Mouse (Mus musculus) G1E (cell line): Measurements from ENCODE around the gene Mme. TPM values are rescaled to one million over a fixed set of nuclear protein-coding genes. Genes with fewer than 3 reads are reported as not detected.

Experiments
- ATAC-seq: 2 replicates; pipeline ENCODE4 v1.8.0; 2016; ENCODE audit warnings: mild to moderate bottlenecking; ENCODE audit not compliant: insufficient number of reproducible peaks, poor library complexity, low FRiP score, severe bottlenecking; ENCODE audit errors: extremely low read depth
- DNase-seq: peaks from one replicate; pipeline ENCODE4 v3.0.0; 2012; ENCODE audit warnings: low spot score
- H3K27me3 ChIP-seq: 2 replicates; pipeline ENCODE4 v1.6.1; 2012; ENCODE audit warnings: mild to moderate bottlenecking, low read length, inconsistent platforms; ENCODE audit not compliant: insufficient read depth
- H3K36me3 ChIP-seq: replicated peaks from 2 replicates; pipeline ENCODE3; 2012; ENCODE audit warnings: mild to moderate bottlenecking, inconsistent platforms
- H3K4me1 ChIP-seq: 2 replicates; pipeline ENCODE4 v1.6.1; 2012; ENCODE audit warnings: low read depth, low read length, inconsistent platforms, mixed read lengths; ENCODE audit not compliant: insufficient read depth
- H3K4me3 ChIP-seq: 2 replicates; pipeline ENCODE4 v1.5.1; 2012; ENCODE audit warnings: low read depth, mild to moderate bottlenecking, inconsistent platforms, low read length, moderate library complexity, mixed read lengths
- H3K9me3 ChIP-seq: replicated peaks from 2 replicates; pipeline ENCODE4 v1.6.1; 2012; ENCODE audit warnings: inconsistent platforms
- CTCF ChIP-seq: IDR thresholded peaks from 2 replicates; pipeline ENCODE4 v1.5.1; 2012; ENCODE audit warnings: low read depth, low read length, inconsistent platforms, mixed read lengths
- GATA1 ChIP-seq: IDR thresholded peaks from 2 replicates; pipeline ENCODE4 v1.6.1; 2012; ENCODE audit warnings: borderline replicate concordance, low read length, inconsistent platforms, mixed read lengths
- GATA2 ChIP-seq: IDR thresholded peaks from 2 replicates; pipeline ENCODE4 v1.6.1; 2012; ENCODE audit warnings: low read depth, low read length, inconsistent platforms, borderline replicate concordance
- POLR2AphosphoS5 ChIP-seq: IDR thresholded peaks from 2 replicates; pipeline ENCODE4 v1.6.1; 2012; ENCODE audit warnings: low read depth, low read length, inconsistent platforms; ENCODE audit not compliant: insufficient replicate concordance
- TAL1 ChIP-seq: conservative IDR thresholded peaks from 2 replicates; pipeline ENCODE4 v1.6.1; 2012; ENCODE audit warnings: low read depth, low read length, inconsistent platforms, mixed read lengths
- polyA plus RNA-seq: library from polyadenylated mRNA; stranded (reverse); fragments of >175 nt; gene quantifications from 2 replicates; pipeline ENCODE4 v1.2.3, GENCODE M21; 2012
- total RNA-seq, 2 experiments: library from RNA; stranded (forward) in 1 of 2; stranded (reverse) in 1 of 2; fragments of 200-1000 nt in 1 of 2; fragments of >200 nt in 1 of 2; fragmentation: Nextera tagmentation in 1 of 2; gene quantifications; 2 replicates each; pipeline ENCODE4 v1.2.3; 2014 to 2017

The Mme gene
- total and polyA plus RNA-seq, 3 experiments = 0.11 TPM; not detected in 2

DNA sequence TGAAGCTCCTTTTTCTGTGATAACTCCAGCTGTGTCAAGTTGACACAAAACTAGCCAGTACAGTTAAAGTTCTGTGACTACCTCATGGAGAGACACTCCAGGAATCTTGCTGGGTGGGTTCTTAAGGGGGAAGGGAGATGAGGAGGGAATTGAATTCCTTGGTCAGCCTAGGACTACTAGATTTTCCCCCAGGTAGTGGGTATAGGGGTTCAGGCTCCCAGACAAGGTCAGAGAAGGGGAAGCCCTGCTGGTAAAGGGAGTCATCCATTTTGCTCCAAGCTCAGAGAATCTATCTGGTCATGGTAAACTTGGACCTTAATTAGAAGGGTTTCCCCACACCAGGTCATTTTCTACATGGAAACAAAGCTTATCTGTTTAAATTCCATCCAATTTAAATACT, 2.4 kb downstream of the Mme start:
- Histone ChIP-seq H3K4me3 (no peak overlapping the region), H3K36me3 (no peaks in the 10 kb centered on the region), H3K4me1 (no peaks in the 10 kb centered on the region), H3K27me3 (no peaks in the 10 kb centered on the region), H3K9me3 (peaks cover 2% of the 10 kb centered on the region; the same call in 1 of the 2 replicates)
- DNase-seq = no peak
- no peak for TF ChIP-seq POLR2AphosphoS5
- TF ChIP-seq CTCF = no peak
- TF ChIP-seq TAL1 = no peak
- TF ChIP-seq GATA1 = no peak
- no peak for TF ChIP-seq GATA2
- no peak for ATAC-seq

DNA sequence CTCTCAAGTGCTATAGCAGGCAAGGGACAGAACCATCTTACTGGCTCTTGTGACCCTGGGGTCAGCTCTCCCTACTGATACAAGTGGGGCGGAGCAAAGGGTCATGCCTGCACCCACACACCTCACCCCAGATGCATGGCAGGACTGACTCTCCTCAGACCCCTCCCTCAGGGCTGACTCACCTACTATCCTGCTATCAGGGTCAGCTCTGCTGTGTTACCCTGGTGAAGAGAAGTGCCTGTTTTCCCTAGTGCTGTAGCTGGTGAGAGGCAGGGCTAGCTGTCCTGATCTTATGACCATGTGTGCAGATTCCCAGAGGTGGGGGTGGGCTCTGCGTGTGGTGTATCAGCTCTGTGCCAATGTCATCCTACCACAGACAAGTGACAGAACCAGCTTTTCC, 30.8 kb downstream of the Mme start:
- DNase-seq (no peak), ATAC-seq (no peak)
- TF ChIP-seq CTCF = no peak
- no peak for TF ChIP-seq TAL1
- no peak for TF ChIP-seq POLR2AphosphoS5
- no peak for TF ChIP-seq GATA1
- no peak for TF ChIP-seq GATA2
- Histone ChIP-seq H3K4me1 (no peaks in the 10 kb centered on the region), H3K4me3 (no peak overlapping the region), H3K9me3 (peaks cover 11% of the 10 kb centered on the region), H3K27me3 (no peaks in the 10 kb centered on the region), H3K36me3 (no peaks in the 10 kb centered on the region)

DNA sequence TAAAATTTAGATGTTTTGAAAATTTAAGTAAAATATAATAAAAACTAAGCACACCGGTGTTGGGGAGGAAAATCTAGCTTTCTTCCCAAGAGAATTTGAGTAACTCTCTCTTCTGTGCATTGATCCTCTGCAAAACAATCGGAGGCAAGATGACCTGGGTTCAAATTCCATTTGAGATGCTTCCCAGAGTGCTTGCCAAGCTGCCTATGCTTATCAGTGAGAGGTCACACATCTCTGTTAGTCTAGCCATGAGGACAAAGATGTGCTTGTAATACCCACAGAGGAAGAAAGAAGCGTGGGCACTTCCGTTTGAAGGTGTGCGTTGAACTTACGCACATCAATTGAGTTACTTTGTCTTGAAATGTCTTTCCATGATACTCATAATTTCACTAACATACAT, 53.0 kb downstream of the Mme start:
- ATAC-seq (no peak), DNase-seq (no peak)
- Histone ChIP-seq H3K36me3 (no peaks in the 10 kb centered on the region), H3K27me3 (no peaks in the 10 kb centered on the region; the same call in 1 of the 2 replicates), H3K4me3 (no peak overlapping the region), H3K9me3 (peaks cover 10% of the 10 kb centered on the region), H3K4me1 (no peaks in the 10 kb centered on the region)
- TF ChIP-seq POLR2AphosphoS5 = no peak
- TF ChIP-seq GATA1 = no peak
- TF ChIP-seq TAL1 = no peak
- TF ChIP-seq CTCF = no peak
- no peak for TF ChIP-seq GATA2

DNA sequence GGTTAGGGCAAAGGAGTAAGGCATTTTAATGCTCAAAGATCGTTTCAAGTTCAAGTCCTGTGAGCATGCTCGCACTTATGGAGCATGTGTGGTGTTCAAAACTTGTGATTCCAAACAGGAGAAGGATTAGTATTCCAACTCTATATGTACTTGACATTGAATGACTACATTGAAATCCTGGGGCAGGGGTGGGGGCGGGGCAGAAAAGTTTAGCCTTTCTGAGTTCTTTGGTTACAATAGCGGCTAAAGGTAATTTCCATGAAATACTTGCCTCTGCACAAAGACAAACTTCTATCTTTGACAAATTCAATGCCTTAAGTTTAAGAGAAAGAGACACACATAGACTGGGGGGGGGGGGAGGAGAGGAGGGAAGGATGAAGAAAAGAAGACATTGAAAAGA, 53.5 kb downstream of the Mme start:
- DNase-seq (no peak), ATAC-seq (no peak)
- H3K4me3 ChIP-seq = no peak overlapping the region
- peaks cover 10% of the 10 kb centered on the region for H3K9me3 ChIP-seq
- TF ChIP-seq TAL1 (no peak), GATA2 (no peak), POLR2AphosphoS5 (no peak), GATA1 (no peak), CTCF (no peak)
- H3K36me3 ChIP-seq = no peaks in the 10 kb centered on the region
- H3K27me3 ChIP-seq = no peaks in the 10 kb centered on the region; the same call in 1 of the 2 replicates
- H3K4me1 ChIP-seq = no peaks in the 10 kb centered on the region

GRCm38 (mm10) chr3:63295237-63295636, 53.9 kb downstream of the Mme start:
- DNase-seq (no peak), ATAC-seq (no peak)
- no peaks in the 10 kb centered on the region for H3K4me1 ChIP-seq
- no peaks in the 10 kb centered on the region; the same call in 1 of the 2 replicates for H3K27me3 ChIP-seq
- no peaks in the 10 kb centered on the region for H3K36me3 ChIP-seq
- TF ChIP-seq CTCF (no peak), GATA1 (no peak), GATA2 (no peak), POLR2AphosphoS5 (no peak), TAL1 (no peak)
- peaks cover 10% of the 10 kb centered on the region for H3K9me3 ChIP-seq
- H3K4me3 ChIP-seq = no peak overlapping the region

DNA sequence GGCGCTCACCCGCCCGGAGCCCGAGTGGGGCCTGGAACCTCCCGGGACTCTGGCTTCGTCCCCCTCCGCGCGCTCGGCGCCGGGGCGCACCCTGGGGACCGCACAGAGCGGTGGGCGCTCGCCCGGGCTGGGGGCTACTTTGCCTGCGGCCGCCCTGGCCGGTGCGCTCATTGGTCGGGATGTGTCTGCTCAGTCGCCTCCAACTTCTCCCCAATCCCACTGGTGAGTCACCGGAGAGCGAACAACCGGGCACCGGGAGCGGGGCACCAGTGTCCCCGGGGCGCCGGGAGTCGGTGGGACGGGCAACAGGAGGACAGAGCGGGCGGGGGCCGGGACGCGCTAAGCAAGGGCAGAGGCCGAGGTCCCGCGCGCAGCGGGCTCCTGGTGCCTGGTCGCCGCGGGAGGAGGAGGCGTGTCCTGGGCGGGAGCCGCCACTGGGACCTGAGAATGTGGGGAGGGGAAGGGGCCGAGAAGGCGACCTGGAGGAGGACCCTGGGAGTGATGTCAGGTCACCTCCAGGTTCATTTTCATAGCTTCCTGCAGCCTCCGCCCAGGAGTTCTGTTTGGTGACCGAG, 54.4 kb downstream of the Mme start:
- DNase-seq (no peak), ATAC-seq (no peak)
- no peak for TF ChIP-seq GATA2
- TF ChIP-seq TAL1 = no peak
- no peak for TF ChIP-seq GATA1
- no peak for TF ChIP-seq POLR2AphosphoS5
- TF ChIP-seq CTCF = no peak
- H3K4me1 ChIP-seq = no peaks in the 10 kb centered on the region
- H3K36me3 ChIP-seq = no peaks in the 10 kb centered on the region
- H3K4me3 ChIP-seq = no peak overlapping the region
- H3K9me3 ChIP-seq = peaks cover 10% of the 10 kb centered on the region
- no peaks in the 10 kb centered on the region; the same call in 1 of the 2 replicates for H3K27me3 ChIP-seq
